Mouse (Mus musculus) heart, postnatal 0 days (tissue): ENCODE data around the gene Kansl1l. TPM values are rescaled to one million over a fixed set of nuclear protein-coding genes. Genes with fewer than 3 reads are reported as not detected.
"Not testable (repeated sequence)": the region's sequence is repeated elsewhere in the genome, so short reads cannot be mapped to it uniquely, and the experiment has no call there.

Experiments used
- ATAC-seq: fragments of 200-750 bp; cut with Nextera tagmentation; 2 replicates; pipeline ENCODE4 v1.8.0; 2017; ENCODE audit warnings: low read depth, moderate number of reproducible peaks, moderate library complexity; ENCODE audit not compliant: insufficient read depth
- DNase-seq: peaks from one replicate; pipeline ENCODE4 v3.0.0-alpha.2; 2016; ENCODE audit warnings: low spot score
- H3K27ac ChIP-seq: fragments of 300-500 bp; sonication (generic); 2 replicates; pipeline ENCODE4 v1.5.1; 2014; ENCODE audit warnings: low read depth, mild to moderate bottlenecking
- H3K27me3 ChIP-seq: fragments of 300-500 bp; sonication (generic); 2 replicates; pipeline ENCODE4 v1.6.1; 2014; ENCODE audit warnings: low read length, mixed read lengths; ENCODE audit not compliant: control insufficient read depth, insufficient read depth
- H3K36me3 ChIP-seq: fragments of 300-500 bp; sonication (generic); replicated peaks from 2 replicates; pipeline ENCODE4 v1.6.1; 2014; ENCODE audit warnings: low read length, mixed read lengths; ENCODE audit not compliant: control insufficient read depth, insufficient read depth
- H3K4me1 ChIP-seq: fragments of 300-500 bp; sonication (generic); 2 replicates; pipeline ENCODE4 v1.6.1; 2014; ENCODE audit warnings: antibody characterized with exemption; ENCODE audit not compliant: control insufficient read depth, insufficient read depth
- H3K4me2 ChIP-seq: fragments of 300-500 bp; sonication (generic); 2 replicates; pipeline ENCODE4 v1.6.1; 2014; ENCODE audit warnings: low read depth, mild to moderate bottlenecking, low read length, moderate library complexity
- H3K4me3 ChIP-seq: fragments of 300-500 bp; sonication (generic); 2 replicates; pipeline ENCODE4 v1.5.1; 2014; ENCODE audit warnings: low read depth, low read length
- H3K9ac ChIP-seq: fragments of 300-500 bp; sonication (generic); replicated peaks from 2 replicates; pipeline ENCODE4 v1.6.1; 2014; ENCODE audit warnings: low read depth, low read length, mixed read lengths
- H3K9me3 ChIP-seq: fragments of 300-500 bp; sonication (generic); replicated peaks from 2 replicates; pipeline ENCODE4 v1.6.1; 2016; ENCODE audit warnings: low read length; ENCODE audit not compliant: control insufficient read depth
- CTCF ChIP-seq: IDR thresholded peaks from 2 replicates; pipeline ENCODE4 v1.5.1; 2016; ENCODE audit warnings: antibody characterized with exemption, control low read depth, low read depth
- EP300 ChIP-seq: IDR thresholded peaks from 2 replicates; pipeline ENCODE4 v1.6.1; 2016; ENCODE audit warnings: antibody characterized with exemption, low read depth
- WGBS: fragments of 180-500 bp; shearing (Covaris S2); extraction: QIAGEN DNeasy Blood & Tissue Kit; methylation state at CpG from one replicate; pipeline ENCODE4 v1.1.7; 2014; 5-methylcytosine and 5-hydroxymethylcytosine counted together
- polyA plus RNA-seq: library from polyadenylated mRNA; unstranded; fragments of >200 nt; fragmentation: Nextera tagmentation; extraction: Ambion mirVana; gene quantifications from 2 replicates; pipeline ENCODE4 v1.2.1, GENCODE M21; 2015
- total RNA-seq: library from RNA; depleted of rRNA; stranded (reverse); fragments of >200 nt; gene quantifications from 2 replicates; pipeline ENCODE4 v1.2.3, GENCODE M21; 2014; ENCODE audit warnings: low replicate concordance

Gene Kansl1l
- total and polyA plus RNA-seq, 2 experiments from 2014 or later = 9.6 to 22.5 TPM

DNA sequence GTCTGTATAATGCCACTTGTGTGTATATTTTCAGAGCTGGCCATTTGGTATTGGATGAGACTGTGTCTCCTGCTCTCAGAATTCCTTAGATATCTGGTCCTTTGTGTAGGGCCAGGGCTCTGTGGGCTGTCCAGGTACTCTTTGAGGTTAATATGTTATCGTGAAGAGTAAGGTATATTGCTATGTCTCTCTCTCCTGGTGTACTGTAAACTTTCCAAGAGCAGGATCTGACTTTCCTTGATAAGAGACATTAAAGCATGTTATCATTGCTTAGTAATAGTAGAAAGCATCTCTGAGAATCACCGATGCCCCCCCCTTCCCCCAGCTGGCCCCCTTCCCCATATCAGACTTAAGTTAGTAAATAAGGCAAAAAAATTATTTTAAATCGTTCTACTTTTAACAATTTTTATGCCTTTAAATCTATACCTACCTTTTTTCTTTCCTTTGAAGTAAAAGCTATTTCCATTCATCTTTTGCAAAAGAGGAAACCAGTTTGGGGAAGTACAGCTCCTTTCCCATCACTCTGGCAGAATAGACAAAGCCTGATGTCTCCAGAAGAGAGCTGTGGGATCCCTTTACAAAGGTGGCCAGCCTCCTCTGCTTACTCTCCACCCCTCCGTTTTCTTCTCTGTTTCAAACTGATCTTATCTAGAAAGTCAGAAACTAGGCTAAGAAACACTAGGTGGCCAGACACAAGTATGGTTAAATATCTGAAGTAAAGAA lies 114.6 kb downstream of the Kansl1l start:
- Histone ChIP-seq H3K27ac (no peak overlapping the region), H3K4me2 (no peak overlapping the region), H3K27me3 (no peaks in the 10 kb centered on the region), H3K4me3 (no peak overlapping the region), H3K9ac (0 out of 2 replicates have a peak overlapping the region, but pooled peaks have one; percentile 82), H3K9me3 (no peaks in the 10 kb centered on the region), H3K4me1 (peaks cover 6% of the 10 kb centered on the region), H3K36me3 (no peaks in the 10 kb centered on the region; the same call in 1 of the 2 replicates)
- no peak for ATAC-seq
- no peak for TF ChIP-seq EP300
- no peak for TF ChIP-seq CTCF
- 68% methylated on average over 4 of the region's 4 CpGs for WGBS
- DNase-seq = no peak

DNA sequence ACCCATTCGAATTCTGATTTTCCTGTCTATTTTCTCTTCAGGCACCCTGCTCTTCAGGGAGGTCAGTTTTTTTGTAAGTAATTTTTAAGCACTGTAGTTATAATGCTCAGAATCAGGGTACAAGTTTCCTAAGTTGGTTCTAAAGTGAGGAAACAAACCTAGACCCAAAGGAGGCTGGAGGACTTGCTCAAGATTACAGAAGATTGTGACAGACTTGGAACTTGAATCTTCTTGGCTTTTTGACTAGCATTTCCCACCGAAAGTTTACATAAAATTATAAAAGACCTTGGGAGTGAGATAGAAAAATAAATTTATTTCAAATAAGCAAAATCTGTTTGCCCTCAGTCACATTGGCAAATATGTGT lies 115.8 kb downstream of the Kansl1l start:
- Histone ChIP-seq H3K4me2 (peak overlapping the region; percentile 95), H3K27me3 (no peaks in the 10 kb centered on the region), H3K36me3 (no peaks in the 10 kb centered on the region; the same call in 1 of the 2 replicates), H3K4me3 (peak overlapping the region; percentile 97), H3K27ac (peak overlapping the region; percentile 84; the same call in 1 of the 2 replicates), H3K9ac (peak overlapping the region; percentile 82), H3K9me3 (no peaks in the 10 kb centered on the region), H3K4me1 (peaks cover 6% of the 10 kb centered on the region)
- no peak for TF ChIP-seq CTCF
- no peak for TF ChIP-seq EP300
- DNase-seq (no peak), ATAC-seq (no peak)
- 25% methylated on average over 2 of the region's 2 CpGs for WGBS

DNA sequence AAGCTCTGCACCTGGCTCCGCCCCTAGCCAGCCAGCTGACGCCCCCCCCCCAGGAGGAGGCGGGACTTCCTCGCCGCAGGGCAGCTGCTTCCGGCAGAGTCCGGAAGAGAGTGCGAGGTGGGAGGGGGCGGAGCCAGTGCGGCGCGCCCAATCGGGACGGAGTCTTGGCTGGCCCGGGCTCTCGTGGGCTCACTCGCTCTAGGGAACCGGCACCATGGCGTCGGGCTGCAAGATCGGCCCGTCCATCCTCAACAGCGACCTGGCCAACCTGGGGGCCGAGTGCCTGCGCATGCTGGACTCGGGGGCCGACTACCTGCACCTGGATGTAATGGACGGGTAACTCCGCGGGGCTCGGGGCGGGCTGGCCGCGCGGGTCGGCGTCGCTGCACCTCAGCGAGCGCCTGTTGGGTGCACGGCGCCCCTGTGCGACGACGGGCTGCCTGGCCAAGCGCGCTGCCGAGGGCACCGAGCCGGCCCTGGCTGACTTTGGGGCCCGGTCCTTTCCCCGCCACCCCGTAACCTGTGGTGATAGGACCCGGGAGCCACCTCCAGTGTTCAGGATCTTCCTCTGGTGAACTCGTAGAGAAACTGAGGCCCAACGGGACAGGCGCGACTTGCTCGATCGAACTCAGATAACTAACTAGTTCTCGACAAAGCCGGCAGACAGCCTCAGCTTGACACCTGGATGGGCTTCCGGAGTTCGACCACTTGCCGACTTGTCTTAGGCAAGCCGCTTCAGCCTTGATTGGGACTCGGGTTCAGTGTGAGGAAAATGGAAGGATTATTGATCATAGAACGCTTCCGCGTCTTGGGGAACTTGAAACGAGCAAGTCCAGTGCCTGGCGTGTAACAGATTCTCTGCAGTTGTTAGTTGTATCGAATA lies 116.4 kb downstream of the Kansl1l start, which contains the start of gene Rpe:
TSS of gene Rpe (plus strand) at position 139 of the 883 bp plus-strand sequence.
- under 1% methylated on average over 60 of the region's 73 CpGs for WGBS
- H3K36me3 ChIP-seq = no peaks in the 10 kb centered on the region; the same call in 1 of the 2 replicates
- H3K4me1 ChIP-seq = peaks cover 6% of the 10 kb centered on the region
- H3K27me3 ChIP-seq = no peaks in the 10 kb centered on the region
- TF ChIP-seq CTCF (no peak), EP300 (no peak)
- H3K4me2 ChIP-seq = peak within 1 kb of the TSS; percentile 95
- peak within 1 kb of the TSS; percentile 84 for H3K27ac ChIP-seq
- DNase-seq (peak; percentile 92), ATAC-seq (peak; percentile 100)
- H3K9ac ChIP-seq = peak within 1 kb of the TSS; percentile 82
- H3K9me3 ChIP-seq = no peaks in the 10 kb centered on the region
- peak within 1 kb of the TSS; percentile 97 for H3K4me3 ChIP-seq

DNA sequence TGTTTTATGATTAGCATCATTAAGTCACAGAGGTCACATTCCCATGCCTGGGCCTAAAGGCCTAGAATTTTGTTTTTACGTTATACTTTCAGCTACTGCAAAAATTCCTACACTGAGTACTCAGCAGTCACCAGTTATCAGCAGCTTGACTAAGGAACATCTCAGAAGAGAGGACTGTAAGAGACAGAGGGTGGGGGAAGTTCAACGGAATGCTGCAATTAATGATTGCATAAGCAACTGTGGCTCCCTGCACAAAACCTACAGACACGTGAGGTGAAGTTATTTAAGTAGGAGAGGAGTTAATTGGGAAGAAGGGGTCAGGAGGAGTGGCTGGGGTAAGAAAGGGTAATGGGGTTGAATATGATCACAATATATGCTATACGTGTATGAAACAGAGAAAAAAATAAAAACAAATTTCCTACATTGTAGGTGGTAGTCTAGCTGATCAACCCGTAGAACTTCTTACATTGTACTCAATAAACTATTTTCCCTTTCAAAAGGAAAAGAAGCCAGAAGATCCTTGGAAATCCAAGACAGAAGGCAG lies 117.1 kb downstream of the Kansl1l start:
- Histone ChIP-seq H3K27me3 (no peaks in the 10 kb centered on the region), H3K27ac (no peak overlapping the region), H3K36me3 (no peaks in the 10 kb centered on the region; the same call in 1 of the 2 replicates), H3K4me2 (peak overlapping the region; percentile 95), H3K9me3 (no peaks in the 10 kb centered on the region), H3K4me1 (peaks cover 6% of the 10 kb centered on the region), H3K9ac (peak overlapping the region; percentile 82), H3K4me3 (peak overlapping the region; percentile 97)
- DNase-seq = no peak
- WGBS = 54% methylated on average over 5 of the region's 5 CpGs
- no peak for ATAC-seq
- no peak for TF ChIP-seq CTCF
- TF ChIP-seq EP300 = no peak

DNA sequence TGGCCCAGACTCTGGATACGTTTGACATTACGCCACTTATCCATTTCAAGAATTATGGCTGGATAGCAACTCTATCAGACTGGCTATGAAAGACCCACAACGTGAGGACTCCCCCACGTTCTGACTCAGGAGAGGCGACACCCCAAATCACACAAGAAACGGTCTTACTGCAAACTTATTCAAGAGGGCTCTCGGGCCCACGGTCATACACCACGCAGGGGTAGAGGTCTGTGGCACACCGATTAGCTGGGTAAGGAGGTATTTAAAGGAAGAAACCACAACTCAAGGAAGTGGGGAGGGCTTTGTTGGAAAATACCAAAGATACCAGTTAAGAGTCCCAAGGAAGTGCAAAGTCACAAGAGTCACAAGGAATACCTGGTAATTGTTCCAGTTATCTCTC lies 117.7 kb downstream of the Kansl1l start:
- H3K4me2 ChIP-seq, H3K27ac ChIP-seq, H3K9ac ChIP-seq, H3K36me3 ChIP-seq, ATAC-seq, H3K4me1 ChIP-seq, DNase-seq, H3K4me3 ChIP-seq, H3K9me3 ChIP-seq, H3K27me3 ChIP-seq: not testable (repeated sequence)
- 84% methylated on average over 10 of the region's 10 CpGs for whole genome bisulfite sequencing
